Mouse (Mus musculus): ENCODE data around the gene Kras.
A peak's percentile ranks its signal among the peaks of the same experiment; 100 is the strongest.

Kras gene

GRCm38 (mm10) chr6:145247886-145248285 is 2.2 kb downstream of the Kras start:
- DNase-seq: no peak

GRCm38 (mm10) chr6:145246841-145247240 is 3.2 kb downstream of the Kras start:
- DNase-seq: no peak

GRCm38 (mm10) chr6:145242521-145242920 is 7.5 kb downstream of the Kras start:
- DNase-seq: no peak

GRCm38 (mm10) chr6:145240285-145240684 is 9.8 kb downstream of the Kras start:
- no peak for DNase-seq

- no peak for DNase-seq
Observed at GRCm38 (mm10) chr6:145237148-145237547, 12.9 kb downstream of the Kras start.

- no peak for DNase-seq
Observed at GRCm38 (mm10) chr6:145235367-145235766, 14.7 kb downstream of the Kras start.

GRCm38 (mm10) chr6:145234391-145234790 is 15.6 kb downstream of the Kras start:
- no peak for DNase-seq

DNA sequence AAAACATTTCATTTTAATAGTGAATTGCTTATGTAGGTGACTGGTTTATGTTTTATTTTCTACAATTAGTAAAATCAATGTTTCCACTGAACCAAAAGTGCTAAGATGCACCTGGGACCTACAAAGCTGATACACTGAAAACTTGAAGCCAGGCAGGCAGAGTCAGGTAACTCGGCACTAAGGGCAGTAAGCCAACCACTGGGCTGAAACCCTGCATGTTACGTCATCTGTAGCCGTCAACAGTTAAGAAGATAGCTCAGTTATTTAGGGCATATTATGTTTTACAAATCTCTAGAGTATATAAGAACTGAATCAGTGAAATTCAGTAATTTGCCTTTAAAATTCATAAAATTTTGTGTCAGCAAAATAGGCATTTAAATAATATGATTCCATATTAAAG is 23.7 kb downstream of the Kras start:
- DNase-seq: no peak

- no peak for DNase-seq
Observed at GRCm38 (mm10) chr6:145224246-145224645, 25.8 kb downstream of the Kras start.

DNA sequence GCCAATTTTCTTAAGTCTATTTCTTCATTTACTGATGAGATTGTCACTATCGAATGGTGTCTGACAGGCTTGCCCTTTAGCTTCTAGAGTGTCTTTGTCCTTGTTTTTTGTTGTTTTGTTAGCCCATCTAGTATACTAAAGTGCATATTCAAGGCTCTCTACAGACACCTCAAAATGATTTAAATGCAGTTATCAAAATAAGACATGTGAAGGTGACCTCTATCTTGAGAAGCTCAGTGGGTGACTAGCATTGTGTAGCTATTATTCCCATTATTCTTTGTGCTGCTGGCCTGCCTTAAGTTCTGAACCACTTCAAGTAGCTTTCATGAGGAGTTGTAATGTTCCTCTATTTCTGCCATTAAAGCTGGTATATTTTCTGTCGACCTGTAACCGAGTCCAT is 34.2 kb downstream of the Kras start:
- DNase-seq: no peak

GRCm38 (mm10) chr6:145213916-145214315 is 36.1 kb downstream of the Kras start:
- DNase-seq: no peak

DNA sequence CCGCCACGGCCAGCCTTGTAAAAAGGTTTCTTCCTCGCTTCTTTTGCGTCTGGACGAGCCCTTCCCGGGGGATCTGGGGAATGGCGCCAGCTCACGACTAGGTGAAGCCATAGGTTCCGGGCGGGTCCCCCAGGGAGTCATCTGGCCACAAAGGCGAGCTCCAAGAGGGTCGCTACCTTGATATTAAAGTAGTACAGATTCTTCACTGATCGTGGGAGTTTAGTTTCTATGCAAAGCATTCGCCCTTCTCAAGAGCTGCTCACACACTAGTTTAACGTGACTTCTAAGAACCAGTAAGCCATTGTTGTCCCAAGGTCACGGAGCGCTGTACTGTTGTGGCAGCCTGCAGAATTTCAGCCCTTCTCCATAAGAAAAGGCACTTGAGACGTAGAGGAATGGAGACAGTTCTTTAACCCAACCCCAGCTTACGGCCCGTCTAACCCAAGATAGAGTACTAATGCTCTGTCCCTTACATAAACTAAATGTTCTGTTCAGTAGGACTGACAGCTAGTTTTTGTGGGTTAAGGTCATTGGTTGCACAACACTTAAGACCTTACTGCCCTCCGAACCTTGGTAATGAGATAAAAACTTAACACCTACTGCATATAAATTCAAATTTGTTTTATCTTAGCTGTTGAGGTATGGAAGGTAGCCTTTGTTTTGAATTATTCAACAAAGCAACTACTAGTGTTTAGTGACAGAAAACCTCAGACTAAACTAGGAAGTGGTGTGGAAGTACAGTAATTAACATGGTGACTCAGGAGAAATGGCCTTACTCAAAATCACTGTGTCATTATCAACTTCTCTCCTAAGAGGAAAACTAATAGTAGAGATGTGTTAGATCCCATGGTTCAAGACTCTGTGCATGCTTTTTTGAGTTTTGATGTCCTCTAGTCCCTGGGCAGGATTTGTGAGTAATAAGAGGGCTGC is 38.4 kb downstream of the Kras start:
- DNase-seq: no peak

- DNase-seq: peak; percentile 100
Observed at GRCm38 (mm10) chr6:145210816-145211338, 39.2 kb downstream of the Kras start, which contains the start of the genes Casc1 and Etfrf1. Gene Casc1, minus strand, starts transcription at chr6:145211005. Gene Etfrf1, plus strand, starts transcription at chr6:145211134.

DNA sequence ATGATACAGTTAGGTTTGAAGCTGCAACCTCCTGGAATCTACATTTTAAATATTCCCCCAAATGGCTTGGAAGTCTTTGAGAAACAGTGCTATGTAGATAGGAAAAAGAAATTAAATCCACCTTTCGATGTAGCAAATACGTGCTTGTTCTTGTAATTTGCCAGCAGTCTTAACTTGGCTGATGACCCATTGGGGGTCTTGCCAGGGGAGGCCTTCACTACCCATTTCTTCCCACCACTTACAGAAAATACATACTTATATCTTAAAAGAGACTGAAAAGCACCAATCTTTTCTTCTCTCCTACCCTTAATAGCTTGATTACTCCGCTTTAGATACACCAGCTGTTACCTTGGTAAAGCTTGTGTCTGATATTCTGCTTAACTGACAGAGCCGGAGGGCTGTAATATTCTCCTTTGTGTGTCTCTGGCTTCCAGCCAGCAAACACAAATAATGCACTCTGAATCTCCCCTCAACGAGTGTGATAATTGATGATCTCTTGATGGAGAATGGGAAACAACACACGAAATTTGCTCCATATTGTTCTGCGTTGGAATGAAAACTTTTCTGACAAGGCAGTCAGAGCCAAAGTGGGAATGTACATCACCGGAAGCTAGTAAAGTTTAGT is 39.9 kb downstream of the Kras start:
- DNase-seq: no peak

DNA sequence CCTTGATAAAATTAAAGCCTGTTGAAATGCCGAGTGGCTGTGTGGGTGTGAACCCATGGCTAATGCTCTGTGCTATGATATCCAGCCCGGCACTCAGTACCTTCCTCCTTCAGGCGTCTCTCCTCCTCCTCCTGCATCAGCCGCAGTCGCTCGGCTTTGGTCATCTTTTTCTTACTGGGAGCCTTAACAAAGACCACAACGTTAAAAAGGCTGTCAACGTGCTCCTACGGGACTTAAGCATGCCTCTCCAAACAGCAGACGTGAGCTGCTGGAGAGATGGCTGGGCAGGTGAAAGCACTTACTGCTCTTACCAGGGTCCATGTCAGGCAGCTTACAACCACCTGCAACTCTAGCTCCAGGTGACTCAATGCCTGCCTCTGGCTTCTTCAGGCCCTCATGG is 44.9 kb downstream of the Kras start:
- DNase-seq: no peak

DNA sequence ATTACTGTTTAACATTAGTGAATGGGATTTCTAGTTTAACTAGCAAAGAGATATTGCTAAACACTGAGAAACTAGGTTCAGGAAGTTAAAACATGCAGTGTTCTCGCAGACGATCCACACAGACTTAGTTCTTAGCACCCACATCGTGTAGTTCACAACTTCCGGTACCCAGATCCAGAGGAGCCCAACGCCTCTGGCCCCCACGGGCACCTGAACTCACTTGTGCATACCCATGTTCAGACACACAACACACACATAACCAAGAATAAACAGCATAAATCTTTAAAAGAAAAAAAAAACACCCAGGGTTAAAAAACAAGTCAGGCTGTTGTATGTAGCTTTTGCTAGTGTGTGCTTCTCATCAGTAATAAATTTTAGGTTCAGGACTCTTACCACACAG is 45.6 kb downstream of the Kras start:
- DNase-seq: no peak

DNA sequence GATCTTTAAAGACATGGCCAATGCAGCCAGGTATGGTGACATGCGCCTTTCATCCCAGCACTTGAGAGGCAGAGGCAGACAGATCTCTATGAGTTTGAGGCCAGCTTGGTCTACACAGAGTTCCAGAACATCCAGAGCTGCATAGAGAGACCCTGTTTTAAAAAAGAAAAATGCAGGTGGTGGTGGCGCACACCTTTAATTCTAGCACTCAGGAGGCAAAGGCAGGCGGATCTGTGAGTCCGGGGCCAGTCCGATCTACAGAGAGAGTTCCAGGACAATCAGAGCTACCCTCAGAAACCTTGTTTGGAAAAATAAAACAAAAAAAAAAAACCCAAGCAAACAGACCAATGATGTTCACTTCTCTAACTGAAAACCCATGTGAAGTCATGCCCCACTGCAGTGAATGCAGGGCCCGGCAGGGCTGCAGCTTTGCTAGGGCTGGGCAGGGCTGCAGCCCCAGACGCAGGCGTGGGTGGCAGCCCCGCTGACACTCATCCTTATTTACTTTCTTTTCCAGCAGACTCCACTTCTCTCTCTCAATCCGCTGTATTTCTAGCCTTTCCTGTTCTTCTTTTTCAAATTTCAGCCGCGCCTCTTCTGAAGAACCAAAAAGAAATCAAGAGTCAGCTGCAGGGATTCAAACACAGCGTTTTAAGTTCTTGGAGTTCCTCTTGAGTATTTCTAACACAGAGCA is 47.5 kb downstream of the Kras start:
- no peak for DNase-seq

DNA sequence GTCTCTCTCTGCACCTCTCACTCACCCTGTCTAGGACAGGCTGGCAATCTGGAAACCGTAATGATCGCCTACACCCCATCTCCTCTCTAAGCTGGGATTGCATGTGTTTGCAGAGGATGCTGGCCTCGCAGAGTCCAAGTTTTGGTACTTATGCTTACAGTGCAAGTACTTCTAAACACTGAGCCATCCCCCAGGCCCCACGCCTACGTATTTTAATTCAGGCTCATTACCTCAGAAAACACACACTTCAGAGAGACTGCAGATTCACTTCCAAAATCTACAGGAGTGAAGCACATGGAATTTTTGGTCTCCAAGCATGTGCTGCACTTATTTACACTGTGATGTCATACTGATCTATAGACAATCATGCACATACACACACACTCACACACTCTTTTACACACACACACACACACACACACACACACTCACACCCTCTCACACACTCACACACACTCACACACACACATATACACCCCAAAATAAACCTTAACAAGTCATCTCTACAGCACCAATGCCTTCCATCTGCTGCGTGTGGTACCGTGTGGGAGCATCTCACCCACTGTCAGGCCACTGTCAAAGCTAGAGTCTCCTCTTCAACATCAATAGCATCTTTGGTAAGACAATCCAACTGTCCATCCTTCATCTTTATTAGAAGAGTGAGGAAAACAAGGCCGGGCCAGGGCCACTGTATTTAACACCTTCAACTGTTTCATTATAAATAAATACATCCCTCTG is 51.9 kb downstream of the Kras start:
- DNase-seq: no peak

DNA sequence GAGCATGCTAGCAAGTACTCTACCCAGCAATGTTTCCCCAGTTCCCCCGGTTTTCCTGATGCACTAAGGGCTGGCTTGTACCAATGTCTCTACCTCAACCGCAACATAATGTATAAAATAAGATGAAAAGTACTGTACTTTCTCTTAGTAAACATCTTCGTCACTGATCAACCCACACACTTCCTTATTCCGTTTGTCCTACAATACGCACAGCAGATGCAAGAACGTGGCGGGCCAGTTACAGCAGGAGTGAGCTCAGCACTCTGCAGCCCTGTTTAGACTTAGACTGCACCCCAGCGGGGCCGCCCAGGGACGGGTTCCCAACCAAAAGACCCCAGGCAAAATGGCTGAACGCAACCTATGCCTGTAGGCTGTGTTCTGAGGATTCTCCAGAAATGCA is 56.6 kb downstream of the Kras start:
- no peak for DNase-seq

DNA sequence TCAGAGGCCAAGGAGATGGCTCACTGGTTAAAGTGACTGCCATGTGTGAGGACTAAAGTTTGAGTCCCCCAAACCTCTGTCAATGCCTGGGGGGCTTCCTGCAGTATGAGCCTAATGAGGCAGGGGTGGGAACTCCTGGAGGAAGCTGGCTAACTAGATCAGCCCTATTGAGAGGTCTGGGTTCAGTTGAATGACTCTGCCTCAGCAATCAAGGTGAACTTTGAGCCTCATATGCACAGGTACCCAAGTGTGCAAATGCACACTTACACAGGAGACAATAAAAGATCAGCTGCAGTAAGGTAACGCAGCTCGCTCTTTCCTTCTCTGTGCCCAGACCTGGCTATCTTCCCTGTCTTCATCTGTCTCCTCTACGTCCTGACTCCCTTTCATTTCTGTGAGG is 57.0 kb downstream of the Kras start:
- no peak for DNase-seq

GRCm38 (mm10) chr6:145187093-145188088 is 62.6 kb downstream of the Kras start:
- no peak for DNase-seq
